ENCODE assay signal across 7 mouse cellular contexts in the genomic region with DNA sequence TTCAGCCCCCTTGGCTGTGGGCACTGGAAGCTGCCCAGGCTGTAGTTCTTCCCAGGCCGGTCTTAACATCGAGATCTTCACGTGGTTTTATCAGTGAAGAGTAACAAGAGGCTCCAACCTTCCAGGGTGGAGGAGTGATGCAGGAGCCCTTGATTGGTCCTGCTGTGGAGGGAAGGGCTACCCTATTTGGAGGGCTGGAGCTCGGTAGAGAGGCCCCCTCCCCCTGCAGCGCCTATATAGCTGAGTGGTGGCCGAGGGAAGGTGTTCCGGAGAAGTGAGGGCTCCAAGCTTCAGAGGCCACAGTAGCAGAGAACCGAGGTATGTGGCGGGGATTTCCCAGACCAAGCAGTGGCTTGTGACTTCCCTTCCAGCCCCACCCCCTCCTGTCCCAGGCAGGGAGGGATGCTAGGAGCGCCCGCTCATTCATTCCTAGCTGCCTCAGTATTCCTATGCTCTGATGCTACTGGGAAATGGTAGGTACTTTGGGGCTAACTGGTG. TPM values are rescaled to one million over a fixed set of nuclear protein-coding genes. Genes with fewer than 3 reads are reported as not detected.
DNase-seq lines count a peak whose midpoint lies in the region; ATAC-seq and TF ChIP-seq lines count a peak whose summit lies in the region.

TSS of gene Prnd (plus strand) at position 264 of the 498 bp plus-strand sequence.

- no peaks in the 10 kb centered on the region for H3K9me3 ChIP-seq in heart, embryonic 12.5 days (replicated peaks)
- no peaks in the 10 kb centered on the region for H3K9me3 ChIP-seq in limb, embryonic 14.5 days (ENCODE audit: control insufficient read depth, low read length)
- no peaks in the 10 kb centered on the region for H3K9me3 ChIP-seq in liver, embryonic 12.5 days (replicated peaks)

- no peak for ATAC-seq in heart, embryonic 12.5 days (ENCODE audit: insufficient number of reproducible peaks, low FRiP score)
- no peak for ATAC-seq in limb, embryonic 14.5 days (ENCODE audit: low FRiP score, low read depth)
- ATAC-seq in liver, embryonic 12.5 days: no peak

- peak within 1 kb of the TSS; percentile 33; the same call in 1 of the 2 replicates for H3K9ac ChIP-seq in heart, embryonic 12.5 days
- no peak within 1 kb of the TSS for H3K9ac ChIP-seq in limb, embryonic 14.5 days (ENCODE audit: low read depth, low read length, severe bottlenecking)
- no peak within 1 kb of the TSS for H3K9ac ChIP-seq in liver, embryonic 12.5 days

- peaks cover 27% of the 10 kb centered on the region for H3K4me1 ChIP-seq in heart, embryonic 12.5 days (replicated peaks)
- peaks cover 3% of the 10 kb centered on the region; the same call in 1 of the 2 replicates for H3K4me1 ChIP-seq in limb, embryonic 14.5 days (ENCODE audit: control insufficient read depth, insufficient read depth, low read length)
- H3K4me1 ChIP-seq in liver, embryonic 12.5 days: peaks cover 10% of the 10 kb centered on the region; the same call in 1 of the 2 replicates

- no peak within 1 kb of the TSS for H3K4me3 ChIP-seq in heart, embryonic 12.5 days
- H3K4me3 ChIP-seq in limb, embryonic 14.5 days (replicated peaks; ENCODE audit: low read length): no peak within 1 kb of the TSS
- H3K4me3 ChIP-seq in liver, embryonic 12.5 days: no peak within 1 kb of the TSS

- peak within 1 kb of the TSS; percentile 49 for H3K4me2 ChIP-seq in heart, embryonic 12.5 days
- no peak within 1 kb of the TSS for H3K4me2 ChIP-seq in limb, embryonic 14.5 days (replicated peaks; ENCODE audit: low read depth, low read length, severe bottlenecking)
- no peak within 1 kb of the TSS for H3K4me2 ChIP-seq in liver, embryonic 12.5 days

- no peak for TF ChIP-seq POLR2A in limb, embryonic 14.5 days (IDR thresholded peaks at IDR 0.05; ENCODE audit: borderline replicate concordance, extremely low read depth, insufficient read depth, insufficient read length)

- H3K36me3 ChIP-seq in heart, embryonic 12.5 days: no peaks in the 10 kb centered on the region
- H3K36me3 ChIP-seq in limb, embryonic 14.5 days (ENCODE audit: control insufficient read depth, insufficient read depth, low read length): no peaks in the 10 kb centered on the region
- no peaks in the 10 kb centered on the region for H3K36me3 ChIP-seq in liver, embryonic 12.5 days

- peak; percentile 17 to 48 for DNase-seq in lung, postnatal 4 days
- DNase-seq in lung, postnatal 14 days: no peak
- DNase-seq in R1 (ENCODE audit: low read depth, low spot score): peak; percentile 46
- DNase-seq in limb, embryonic 14.5 days (ENCODE audit: low spot score): peak; percentile 27
- DNase-seq in ovary, postnatal 36 days (ENCODE audit: low spot score): no peak

- no peak within 1 kb of the TSS for H3K27ac ChIP-seq in heart, embryonic 12.5 days (ENCODE audit: poor library complexity, severe bottlenecking)
- H3K27ac ChIP-seq in limb, embryonic 14.5 days (replicated peaks; ENCODE audit: low read depth, low read length): no peak within 1 kb of the TSS
- H3K27ac ChIP-seq in liver, embryonic 12.5 days: no peak within 1 kb of the TSS

- WGBS in heart, embryonic 12.5 days: 5% methylated on average over 11 of the region's 11 CpGs
- 5% methylated on average over 11 of the region's 11 CpGs for WGBS in limb, embryonic 14.5 days
- 6% methylated on average over 11 of the region's 11 CpGs for WGBS in liver, embryonic 12.5 days (ENCODE audit: insufficient replicate concordance)

- H3K27me3 ChIP-seq in heart, embryonic 12.5 days (replicated peaks): peaks cover 23% of the 10 kb centered on the region
- peaks cover 18% of the 10 kb centered on the region; the same call in 1 of the 2 replicates for H3K27me3 ChIP-seq in limb, embryonic 14.5 days (ENCODE audit: control insufficient read depth, insufficient read depth, low read length)
- peaks cover 53% of the 10 kb centered on the region for H3K27me3 ChIP-seq in liver, embryonic 12.5 days (replicated peaks)

RNA-seq across cellular contexts. Expression of gene Prnd, which starts in this region (rescaled TPM):
- 5.4 and 6.2 TPM in 2 replicates for polyA plus RNA-seq in heart, embryonic 12.5 days (2016; fragmentation: Nextera tagmentation; extraction: Ambion mirVana)
- polyA plus RNA-seq in limb, embryonic 14.5 days (2012; rRNA removed): 41.2 and 46.2 TPM in 2 replicates
- 44.6 and 50.5 TPM in 2 replicates for polyA plus RNA-seq in limb, embryonic 14.5 days (2014; fragmentation: Nextera tagmentation; extraction: Ambion mirVana)
- 0.41 and 0.84 TPM in 2 replicates for polyA plus RNA-seq in liver, embryonic 12.5 days (2016; fragmentation: Nextera tagmentation; extraction: Ambion mirVana)

Comparison
In these comparisons a context has a peak if more than half of its experiments do, and no peak if none do; other contexts are left out.
1. DNase-seq: peak in lung, postnatal 4 days (2 of 2), R1 (single experiment) and limb, embryonic 14.5 days (single experiment); none in lung, postnatal 14 days (single experiment) and ovary, postnatal 36 days (single experiment).